Mouse (Mus musculus): Measurements from ENCODE around the gene Lrrc4. TPM values are rescaled to one million over a fixed set of nuclear protein-coding genes. Genes with fewer than 3 reads are reported as not detected.

The Lrrc4 gene
- polyA plus RNA-seq, 1 experiment from 2014 or later = 1.5 TPM

DNA sequence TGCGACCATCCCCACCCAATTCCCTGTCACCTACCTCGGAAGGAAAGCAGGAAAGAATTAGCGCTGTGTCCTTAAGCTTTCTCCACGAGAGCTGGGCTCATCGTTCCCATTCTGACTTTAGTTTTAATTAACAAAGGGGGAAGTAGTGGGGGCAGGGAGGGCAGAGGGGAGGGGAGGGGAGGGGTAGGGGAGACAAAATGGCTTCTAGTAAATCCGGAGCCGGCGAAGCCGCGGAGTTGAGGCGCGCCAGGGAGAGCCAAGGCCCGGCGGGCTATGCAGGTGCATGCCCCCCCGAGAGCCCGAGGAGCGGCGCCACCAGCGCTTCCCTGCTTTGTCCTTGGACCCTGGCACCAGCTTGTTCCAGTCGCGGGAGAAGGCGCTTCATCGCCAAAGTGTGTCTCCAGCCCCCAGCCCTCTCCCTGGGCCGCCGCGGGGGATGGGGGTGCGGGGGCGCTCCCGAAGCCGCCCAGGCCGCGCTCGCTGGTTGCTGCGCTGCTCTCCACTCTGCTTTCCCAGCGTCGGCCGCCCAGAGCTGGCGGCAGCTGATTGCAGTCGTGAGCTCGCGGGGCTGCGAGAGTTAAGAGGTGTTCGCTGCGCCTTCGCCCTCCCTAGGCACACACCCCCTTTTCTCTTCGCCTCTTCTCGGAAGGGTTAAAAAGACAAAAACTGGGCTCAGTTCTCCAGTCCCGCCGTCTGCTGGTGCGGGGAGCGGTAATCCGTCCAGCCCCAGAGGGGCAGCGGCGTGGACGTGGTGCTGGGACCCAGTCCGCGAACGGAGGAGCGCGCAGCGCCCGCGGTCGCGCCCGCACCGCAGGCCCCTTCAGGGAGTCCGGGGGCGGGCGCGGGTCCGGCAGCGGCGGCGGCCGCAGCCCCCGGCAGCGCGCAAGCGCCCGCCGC lies 555 bp upstream of the Lrrc4 start:
- peak overlapping the region; percentile 91 for H3K27ac ChIP-seq (replicated peaks)
- H3K9me3 ChIP-seq (replicated peaks) = no peaks in the 10 kb centered on the region
- peaks cover 68% of the 10 kb centered on the region for H3K4me1 ChIP-seq
- 2% methylated on average over 82 of the region's 82 CpGs for WGBS
- H3K4me3 ChIP-seq = peak overlapping the region; percentile 82
- peaks cover 10% of the 10 kb centered on the region for H3K36me3 ChIP-seq
- peak; percentile 71 for DNase-seq (ENCODE audit: low spot score)
- peaks cover 57% of the 10 kb centered on the region for H3K27me3 ChIP-seq (ENCODE audit: low read depth, poor library complexity, severe bottlenecking)

GRCm38 (mm10) chr6:28830306-28830705 lies 1.2 kb downstream of the Lrrc4 start:
- Histone ChIP-seq H3K9me3 (replicated peaks) (no peaks in the 10 kb centered on the region), H3K36me3 (peaks cover 10% of the 10 kb centered on the region), H3K4me1 (peaks cover 86% of the 10 kb centered on the region), H3K4me3 (peak overlapping the region; percentile 11; the same call in 1 of the 2 replicates), H3K27me3 (ENCODE audit: low read depth, poor library complexity, severe bottlenecking) (peaks cover 49% of the 10 kb centered on the region), H3K27ac (replicated peaks) (no peak overlapping the region)
- no peak for DNase-seq (ENCODE audit: low spot score)
- WGBS = 93% methylated on average over 12 of the region's 12 CpGs

- Histone ChIP-seq H3K27me3 (ENCODE audit: low read depth, poor library complexity, severe bottlenecking) (peaks cover 32% of the 10 kb centered on the region), H3K36me3 (peaks cover 10% of the 10 kb centered on the region), H3K9me3 (replicated peaks) (no peaks in the 10 kb centered on the region), H3K4me1 (peaks cover 81% of the 10 kb centered on the region), H3K4me3 (peak overlapping the region; percentile 32; the same call in 1 of the 2 replicates), H3K27ac (replicated peaks) (no peak overlapping the region)
- peak; percentile 40 for DNase-seq (ENCODE audit: low spot score)
- 23% methylated on average over 6 of the region's 6 CpGs for WGBS
These were observed 3.0 kb downstream of the Lrrc4 start for GRCm38 (mm10) chr6:28828593-28828992.

DNA sequence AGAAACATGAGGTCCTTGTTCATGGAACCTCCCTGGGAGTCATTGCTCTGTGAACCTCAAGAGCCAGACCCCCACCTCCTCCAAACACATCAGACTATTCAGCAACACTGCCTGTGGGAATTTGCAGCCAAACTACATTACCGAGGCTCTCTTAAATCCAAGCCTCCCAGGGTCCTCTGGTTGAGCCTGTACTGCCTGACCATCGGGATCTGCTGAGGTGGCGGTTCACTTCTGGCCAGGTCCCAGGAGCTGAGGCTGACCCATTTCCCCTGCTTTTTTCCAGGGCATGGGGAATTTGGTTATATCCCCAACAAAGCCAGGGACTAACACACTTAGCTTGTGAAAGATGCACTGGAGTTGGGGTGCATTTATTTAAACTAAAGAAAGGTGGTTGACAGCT lies 4.0 kb downstream of the Lrrc4 start:
- Histone ChIP-seq H3K36me3 (peaks cover 10% of the 10 kb centered on the region), H3K27ac (replicated peaks) (no peak overlapping the region), H3K4me1 (peaks cover 71% of the 10 kb centered on the region), H3K4me3 (peak overlapping the region; percentile 5; the same call in 1 of the 2 replicates), H3K27me3 (ENCODE audit: low read depth, poor library complexity, severe bottlenecking) (peaks cover 29% of the 10 kb centered on the region), H3K9me3 (replicated peaks) (no peaks in the 10 kb centered on the region)
- WGBS = 30% methylated on average over 3 of the region's 3 CpGs
- DNase-seq (ENCODE audit: low spot score) = no peak

GRCm38 (mm10) chr6:28826689-28827389 lies 4.7 kb downstream of the Lrrc4 start:
- DNase-seq (ENCODE audit: low spot score) = no peak
- 69% methylated on average over 9 of the region's 9 CpGs for WGBS
- Histone ChIP-seq H3K4me1 (peaks cover 65% of the 10 kb centered on the region), H3K36me3 (peaks cover 10% of the 10 kb centered on the region), H3K27ac (replicated peaks) (no peak overlapping the region), H3K4me3 (peak overlapping the region; percentile 5; the same call in 1 of the 2 replicates), H3K27me3 (ENCODE audit: low read depth, poor library complexity, severe bottlenecking) (peaks cover 25% of the 10 kb centered on the region), H3K9me3 (replicated peaks) (no peaks in the 10 kb centered on the region)

DNA sequence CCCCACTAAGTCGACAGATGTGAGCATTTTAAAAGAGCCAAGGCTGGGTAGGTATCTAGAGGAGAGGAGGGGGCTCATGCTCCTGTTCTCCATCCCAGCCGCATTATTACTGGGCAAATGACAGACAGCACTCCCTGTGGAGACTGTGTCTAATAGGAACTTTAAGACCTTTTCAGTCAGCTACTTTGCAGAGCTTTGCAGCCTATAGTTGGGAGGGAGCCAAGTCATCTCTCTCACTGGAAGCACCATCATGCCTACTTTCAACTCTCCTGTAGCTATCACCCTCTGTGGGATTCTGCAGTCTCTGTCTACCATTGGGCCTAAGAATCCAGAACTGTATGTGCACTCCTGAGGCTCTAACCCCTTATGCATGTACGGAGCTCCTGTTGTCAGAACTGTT lies 5.7 kb downstream of the Lrrc4 start:
- H3K4me3 ChIP-seq = no peak overlapping the region
- H3K9me3 ChIP-seq (replicated peaks) = no peaks in the 10 kb centered on the region
- H3K36me3 ChIP-seq = peaks cover 10% of the 10 kb centered on the region
- H3K27me3 ChIP-seq (ENCODE audit: low read depth, poor library complexity, severe bottlenecking) = peaks cover 15% of the 10 kb centered on the region
- peaks cover 56% of the 10 kb centered on the region for H3K4me1 ChIP-seq
- DNase-seq (ENCODE audit: low spot score) = no peak
- no peak overlapping the region for H3K27ac ChIP-seq (replicated peaks)
- 72% methylated on average over 3 of the region's 3 CpGs for WGBS

DNA sequence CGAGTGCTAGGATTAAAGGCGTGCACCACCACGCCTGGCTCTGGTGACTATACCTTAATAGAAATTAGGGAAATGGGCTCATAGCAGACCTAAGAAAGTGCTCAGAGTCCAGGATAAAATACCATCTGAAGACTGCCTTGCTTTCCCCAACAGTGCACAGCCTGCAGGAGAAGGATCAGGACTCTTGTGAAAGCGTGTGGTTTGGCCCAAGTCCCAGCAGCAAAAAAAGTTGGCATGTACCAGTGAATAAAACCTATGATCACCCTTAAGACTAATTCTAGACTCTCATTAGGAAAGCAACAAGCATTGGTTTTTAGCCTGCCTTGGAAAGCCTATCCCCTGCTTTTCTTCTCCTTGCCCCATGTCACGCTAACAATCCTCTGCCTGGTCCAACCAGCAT lies 7.7 kb downstream of the Lrrc4 start:
- Histone ChIP-seq H3K9me3 (replicated peaks) (no peaks in the 10 kb centered on the region), H3K36me3 (0 out of 2 replicates have a peak, but pooled peaks cover 5% of the 10 kb centered on the region), H3K27ac (replicated peaks) (no peak overlapping the region), H3K4me1 (peaks cover 52% of the 10 kb centered on the region), H3K4me3 (no peak overlapping the region), H3K27me3 (ENCODE audit: low read depth, poor library complexity, severe bottlenecking) (no peaks in the 10 kb centered on the region)
- 95% methylated on average over 5 of the region's 5 CpGs for WGBS
- no peak for DNase-seq (ENCODE audit: low spot score)

DNA sequence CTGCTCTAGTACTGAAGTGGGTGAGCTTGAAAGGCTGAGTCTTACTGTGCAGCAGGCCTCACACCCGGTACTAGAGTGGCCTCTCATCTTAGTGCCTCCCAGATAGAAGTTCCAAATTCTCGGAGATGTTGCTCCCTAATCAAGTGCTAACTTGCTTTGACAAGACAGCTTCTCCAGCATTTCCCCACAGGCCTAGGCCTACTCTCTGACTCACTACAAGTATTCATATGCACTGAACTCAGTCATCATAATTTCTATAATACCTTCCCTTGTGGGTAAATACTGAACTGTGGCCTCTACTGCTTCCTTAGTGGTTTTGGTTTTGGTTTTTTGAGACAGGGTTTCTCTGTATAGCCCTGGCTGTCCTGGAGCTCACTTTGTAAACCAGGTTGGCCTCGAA lies 8.2 kb downstream of the Lrrc4 start:
- Histone ChIP-seq H3K4me1 (peaks cover 48% of the 10 kb centered on the region), H3K36me3 (0 out of 2 replicates have a peak, but pooled peaks cover 8% of the 10 kb centered on the region), H3K9me3 (replicated peaks) (no peaks in the 10 kb centered on the region), H3K4me3 (no peak overlapping the region), H3K27me3 (ENCODE audit: low read depth, poor library complexity, severe bottlenecking) (no peaks in the 10 kb centered on the region), H3K27ac (replicated peaks) (no peak overlapping the region)
- 92% methylated on average over 3 of the region's 3 CpGs for WGBS
- no peak for DNase-seq (ENCODE audit: low spot score)

- H3K4me3 ChIP-seq = no peak overlapping the region
- no peaks in the 10 kb centered on the region for H3K27me3 ChIP-seq (ENCODE audit: low read depth, poor library complexity, severe bottlenecking)
- H3K9me3 ChIP-seq (replicated peaks) = no peaks in the 10 kb centered on the region
- H3K27ac ChIP-seq (replicated peaks) = no peak overlapping the region
- H3K4me1 ChIP-seq = peaks cover 37% of the 10 kb centered on the region
- DNase-seq (ENCODE audit: low spot score) = no peak
- 87% methylated on average over 3 of the region's 3 CpGs for WGBS
- 0 out of 2 replicates have a peak, but pooled peaks cover 9% of the 10 kb centered on the region for H3K36me3 ChIP-seq
These were observed 9.3 kb downstream of the Lrrc4 start for GRCm38 (mm10) chr6:28822296-28822695.

DNA sequence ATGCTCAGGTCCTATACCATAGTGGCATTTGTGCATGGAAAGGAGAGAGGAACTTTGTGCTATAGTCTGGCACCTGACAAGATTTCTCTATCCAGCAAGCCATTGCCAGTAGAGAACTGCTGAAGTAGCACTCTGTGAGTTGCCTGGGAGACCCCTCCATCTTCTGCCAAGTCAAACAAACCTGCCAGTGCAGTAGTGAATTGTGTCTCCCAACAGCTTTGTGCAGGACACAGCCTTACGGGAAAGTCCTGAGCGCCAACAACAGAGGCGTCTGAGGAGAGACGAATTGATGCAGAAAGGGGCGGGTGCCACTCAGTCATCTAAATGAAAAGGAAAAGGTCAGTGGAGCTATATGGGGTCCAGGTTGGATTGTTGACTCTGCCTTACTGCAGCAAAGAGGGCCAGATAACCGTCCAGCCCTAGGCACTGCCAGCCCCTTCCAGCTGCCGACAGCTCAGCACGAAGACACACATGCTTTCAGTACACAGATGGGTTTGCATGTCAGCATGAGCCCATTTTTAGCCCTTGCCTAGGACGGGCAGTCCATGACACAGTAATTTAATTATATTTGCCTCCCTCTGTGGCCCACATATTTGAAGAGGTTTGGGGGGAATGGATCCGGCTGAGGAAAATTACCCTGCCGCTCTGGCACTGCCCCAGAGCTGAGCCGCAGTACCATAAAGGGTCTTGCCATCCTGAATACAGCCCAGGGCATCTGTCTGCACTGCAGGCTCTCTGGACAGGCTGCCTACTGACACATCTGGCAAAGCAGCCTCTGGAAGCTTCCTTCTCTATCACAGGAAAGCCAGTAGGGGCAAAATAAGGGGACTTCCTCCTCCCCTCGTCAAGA lies 11.8 kb downstream of the Lrrc4 start:
- Histone ChIP-seq H3K4me1 (peaks cover 20% of the 10 kb centered on the region; the same call in 1 of the 2 replicates), H3K27me3 (ENCODE audit: low read depth, poor library complexity, severe bottlenecking) (no peaks in the 10 kb centered on the region), H3K36me3 (0 out of 2 replicates have a peak, but pooled peaks cover 11% of the 10 kb centered on the region), H3K9me3 (replicated peaks) (no peaks in the 10 kb centered on the region), H3K27ac (replicated peaks) (no peak overlapping the region), H3K4me3 (no peak overlapping the region)
- DNase-seq (ENCODE audit: low spot score) = no peak
- WGBS = 82% methylated on average over 13 of the region's 13 CpGs

GRCm38 (mm10) chr6:28817039-28817438 lies 14.5 kb downstream of the Lrrc4 start:
- Histone ChIP-seq H3K4me1 (peaks cover 38% of the 10 kb centered on the region), H3K9me3 (replicated peaks) (no peaks in the 10 kb centered on the region), H3K27ac (replicated peaks) (no peak overlapping the region), H3K27me3 (ENCODE audit: low read depth, poor library complexity, severe bottlenecking) (no peaks in the 10 kb centered on the region), H3K4me3 (no peak overlapping the region), H3K36me3 (0 out of 2 replicates have a peak, but pooled peaks cover 11% of the 10 kb centered on the region)
- no peak for DNase-seq (ENCODE audit: low spot score)
- WGBS = 83% methylated on average over 9 of the region's 9 CpGs

DNA sequence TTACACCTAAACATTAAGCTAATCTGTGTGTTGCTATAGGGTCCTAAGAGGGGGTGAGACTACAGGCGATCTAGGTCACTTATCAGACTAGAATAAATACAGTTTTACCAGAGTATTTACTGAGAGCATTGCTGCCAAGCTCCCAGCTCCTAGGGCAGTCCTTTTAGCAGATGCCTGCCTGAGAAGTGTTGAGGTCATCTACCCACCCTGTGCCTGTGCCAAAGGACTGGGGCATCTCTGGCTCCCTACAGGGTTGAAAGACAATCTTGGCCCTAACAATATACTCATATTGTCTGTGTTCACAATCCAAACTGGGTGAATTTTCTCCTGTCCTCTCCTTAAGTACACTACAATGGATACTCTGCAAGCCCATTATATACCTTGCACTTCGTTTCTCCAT lies 16.7 kb downstream of the Lrrc4 start:
- whole genome bisulfite sequencing = 75% methylated on average over 2 of the region's 2 CpGs
- DNase-seq (ENCODE audit: low spot score) = no peak
- Histone ChIP-seq H3K36me3 (0 out of 2 replicates have a peak, but pooled peaks cover 9% of the 10 kb centered on the region), H3K27me3 (ENCODE audit: low read depth, poor library complexity, severe bottlenecking) (no peaks in the 10 kb centered on the region), H3K4me3 (no peak overlapping the region), H3K4me1 (peaks cover 34% of the 10 kb centered on the region), H3K9me3 (replicated peaks) (no peaks in the 10 kb centered on the region), H3K27ac (replicated peaks) (no peak overlapping the region)
